Mouse (Mus musculus): ENCODE measurements around the gene Mndal. TPM values are rescaled to one million over a fixed set of nuclear protein-coding genes. Genes with fewer than 3 reads are reported as not detected.
"Not testable (repeated sequence)": the region's sequence is repeated elsewhere in the genome, so short reads cannot be mapped to it uniquely, and the experiment has no call there.

The Mndal gene
- 360 and 361 TPM in 2 replicates for total RNA-seq (2015)
- 254 and 258 TPM in 2 replicates for total RNA-seq (2017)

- peak; percentile 64 for ATAC-seq (ENCODE audit: poor library complexity, severe bottlenecking)
Measured at GRCm38 (mm10) chr1:173941924-173942779, at the start of gene Mndal, which contains the start of gene Ifi203. Gene Mndal, minus strand, starts transcription at chr1:173942491. Gene Ifi203, minus strand, starts transcription at chr1:173942672.

GRCm38 (mm10) chr1:173982694-173983305 is 40.5 kb upstream of the Mndal start, which contains the start of gene Ifi202b:
Gene Ifi202b, minus strand, starts transcription at chr1:173982744.
- ATAC-seq (ENCODE audit: poor library complexity, severe bottlenecking), result not testable (repeated sequence)

- ATAC-seq (ENCODE audit: poor library complexity, severe bottlenecking), result not testable (repeated sequence)
Measured at GRCm38 (mm10) chr1:173981038-173981437, 38.7 kb upstream of the Mndal start.

- peak; percentile 93 for ATAC-seq (ENCODE audit: poor library complexity, severe bottlenecking)
Measured at GRCm38 (mm10) chr1:173977622-173978021, 35.3 kb upstream of the Mndal start.

- ATAC-seq (ENCODE audit: poor library complexity, severe bottlenecking), result no peak
Measured at GRCm38 (mm10) chr1:173973111-173973510, 30.8 kb upstream of the Mndal start.

- ATAC-seq (ENCODE audit: poor library complexity, severe bottlenecking), result peak; percentile 45; the same call in 1 of the 2 replicates
Measured at GRCm38 (mm10) chr1:173961491-173961890, 19.2 kb upstream of the Mndal start.

GRCm38 (mm10) chr1:173959998-173960397 is 17.7 kb upstream of the Mndal start:
- ATAC-seq (ENCODE audit: poor library complexity, severe bottlenecking), result not testable (repeated sequence)

GRCm38 (mm10) chr1:173955839-173956527 is 13.7 kb upstream of the Mndal start:
- not testable (repeated sequence) for ATAC-seq (ENCODE audit: poor library complexity, severe bottlenecking)

- ATAC-seq (ENCODE audit: poor library complexity, severe bottlenecking), result no peak
Measured at GRCm38 (mm10) chr1:173955071-173955796, 12.9 kb upstream of the Mndal start.

GRCm38 (mm10) chr1:173953563-173953962 is 11.3 kb upstream of the Mndal start:
- no peak for ATAC-seq (ENCODE audit: poor library complexity, severe bottlenecking)

GRCm38 (mm10) chr1:173949044-173949443 is 6.8 kb upstream of the Mndal start:
- peak; percentile 97 for ATAC-seq (ENCODE audit: poor library complexity, severe bottlenecking)

- not testable (repeated sequence) for ATAC-seq (ENCODE audit: poor library complexity, severe bottlenecking)
Measured at GRCm38 (mm10) chr1:173942780-173943066, 432 bp upstream of the Mndal start.

GRCm38 (mm10) chr1:173941522-173941921 is 769 bp downstream of the Mndal start:
- peak; percentile 47 for ATAC-seq (ENCODE audit: poor library complexity, severe bottlenecking)

GRCm38 (mm10) chr1:173919279-173919678 is 23.0 kb downstream of the Mndal start:
- peak; percentile 62 for ATAC-seq (ENCODE audit: poor library complexity, severe bottlenecking)

- no peak for ATAC-seq (ENCODE audit: poor library complexity, severe bottlenecking)
Measured at GRCm38 (mm10) chr1:173914559-173914958, 27.7 kb downstream of the Mndal start.

- not testable (repeated sequence) for ATAC-seq (ENCODE audit: poor library complexity, severe bottlenecking)
Measured at GRCm38 (mm10) chr1:173913256-173913791, 29.0 kb downstream of the Mndal start.

GRCm38 (mm10) chr1:173912548-173913255 is 29.6 kb downstream of the Mndal start, which contains the start of gene Ifi211:
Gene Ifi211, minus strand, starts transcription at chr1:173913046.
- ATAC-seq (ENCODE audit: poor library complexity, severe bottlenecking), result peak; percentile 80

- no peak for ATAC-seq (ENCODE audit: poor library complexity, severe bottlenecking)
Measured at GRCm38 (mm10) chr1:173911808-173912464, 30.4 kb downstream of the Mndal start.

- peak; percentile 45 for ATAC-seq (ENCODE audit: poor library complexity, severe bottlenecking)
Measured at GRCm38 (mm10) chr1:173908390-173908789, 33.9 kb downstream of the Mndal start.
